Mouse (Mus musculus) lung, postnatal 0 days (tissue): Measurements from ENCODE around the gene Fbln2.

Source experiments
- CTCF ChIP-seq: IDR thresholded peaks from 2 replicates; pipeline ENCODE4 v1.5.1; 2016; ENCODE audit warnings: antibody characterized with exemption, mild to moderate bottlenecking
- EP300 ChIP-seq: IDR thresholded peaks from 2 replicates; pipeline ENCODE4 v1.6.1; 2016; ENCODE audit warnings: antibody characterized with exemption, mild to moderate bottlenecking, control low read depth

DNA sequence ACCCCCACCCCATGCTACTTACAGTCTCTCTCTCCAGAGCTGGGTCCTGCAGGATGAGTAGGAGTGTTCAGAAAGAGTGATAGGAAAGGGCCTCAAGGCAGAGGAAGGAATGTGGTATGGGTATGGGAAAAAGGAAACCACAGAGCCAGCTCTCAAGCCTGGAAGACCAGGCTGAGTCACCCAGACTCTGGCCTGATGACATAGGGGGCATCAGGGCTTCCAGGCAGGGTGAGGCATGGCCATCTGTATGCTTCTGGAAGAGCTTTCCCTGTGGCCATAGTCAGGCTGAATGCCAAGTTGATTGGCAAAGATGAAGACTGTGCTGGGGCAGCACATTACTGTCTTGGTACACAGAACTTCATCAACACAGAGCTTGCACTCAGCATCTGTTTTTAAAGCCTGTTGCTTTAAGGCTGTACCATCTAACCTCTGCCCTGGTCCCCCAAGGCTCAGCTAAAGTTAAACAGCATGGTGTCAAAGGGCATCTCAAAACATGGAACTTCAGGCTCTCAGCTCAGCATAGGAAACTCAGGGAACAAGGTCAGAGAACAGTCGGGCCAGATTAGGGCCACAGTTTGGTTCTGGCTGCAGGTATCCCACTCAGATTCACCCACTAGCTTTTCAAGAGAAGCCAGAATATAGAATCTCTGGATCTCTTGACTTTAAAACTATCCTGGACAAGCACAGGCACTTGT lies 19.3 kb upstream of the Fbln2 start:
- no peak for TF ChIP-seq EP300
- TF ChIP-seq CTCF: no peak
